Mouse (Mus musculus): ENCODE measurements around the gene Gm20894. TPM values are rescaled to one million over a fixed set of nuclear protein-coding genes. Genes with fewer than 3 reads are reported as not detected.

Gene Gm20894
- not detected in 2 replicates for polyA plus RNA-seq (2012; ENCODE audit: low replicate concordance)

DNA sequence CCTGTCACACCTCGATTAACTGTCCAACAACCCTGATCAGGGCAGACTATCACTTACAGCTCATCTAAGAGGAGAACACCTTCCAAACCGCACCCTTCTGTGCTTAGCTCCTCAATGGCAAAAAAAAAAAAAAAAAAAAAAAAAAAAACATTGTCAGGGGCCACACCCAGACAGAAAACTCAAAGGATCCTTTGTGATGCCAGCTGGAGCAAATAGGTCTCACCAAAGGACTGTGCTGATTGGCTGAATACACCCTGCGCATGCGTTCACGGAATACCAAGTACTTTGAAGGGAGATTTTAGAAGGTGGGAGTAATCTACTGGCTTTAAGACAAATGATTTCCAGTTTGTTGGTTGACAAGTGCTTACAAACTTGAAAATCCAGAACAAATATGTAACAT lies at the start of gene Gm20894:
Gene Gm20894 (minus strand): TSS at position 101 of the 400 bp plus-strand sequence.

